In the genomic region with DNA sequence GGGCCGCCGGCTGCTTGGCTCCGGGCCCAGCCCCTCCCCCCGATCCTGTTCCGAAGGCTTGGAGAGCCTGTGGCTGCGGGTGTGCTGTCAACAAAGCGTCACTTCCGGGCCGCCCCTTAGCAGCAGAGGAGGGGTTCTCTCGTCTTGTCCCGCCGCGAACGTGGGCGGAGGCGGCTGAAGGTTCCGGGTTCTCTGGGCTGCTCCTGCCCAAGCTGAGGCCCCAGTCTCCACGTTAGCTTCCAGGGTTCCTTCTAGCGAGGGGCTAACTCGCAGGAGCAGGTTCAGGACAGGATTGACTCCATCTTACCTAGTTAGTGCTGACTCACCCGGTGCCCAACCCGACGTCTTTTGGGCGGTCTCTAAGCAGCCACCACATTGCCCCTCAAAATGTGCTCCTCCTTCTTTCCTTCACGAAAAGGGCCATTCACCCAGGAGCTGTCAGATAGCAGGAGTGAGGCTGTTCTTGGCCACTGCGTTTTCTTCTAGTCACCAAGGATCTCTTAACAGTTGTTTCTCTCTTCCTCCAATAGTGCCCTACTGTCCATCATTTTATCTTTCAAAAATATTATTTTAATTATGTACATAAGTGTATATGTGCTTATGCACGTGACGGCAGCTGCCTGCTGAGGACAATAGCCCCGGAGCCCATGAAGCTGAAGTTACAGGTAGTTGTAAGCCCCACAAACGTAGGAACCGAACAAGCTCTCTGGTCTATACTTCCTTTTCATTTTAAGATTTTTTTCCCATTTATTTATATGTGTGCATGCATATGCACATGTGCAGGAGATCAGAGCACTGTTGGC, we compare ENCODE assay signal across 8 mouse cellular contexts. TPM values are rescaled to one million over a fixed set of nuclear protein-coding genes. Genes with fewer than 3 reads are reported as not detected.
DNase-seq lines count a peak whose midpoint lies in the region; ATAC-seq and TF ChIP-seq lines count a peak whose summit lies in the region.

A gene (minus strand): TSS at position 114 of the 803 bp plus-strand sequence.

- H3K9me3 ChIP-seq in embryonic facial prominence, embryonic 13.5 days = no peaks in the 10 kb centered on the region
- H3K9me3 ChIP-seq in limb, embryonic 13.5 days = no peaks in the 10 kb centered on the region
- H3K9me3 ChIP-seq in midbrain, embryonic 16.5 days (replicated peaks; ENCODE audit: control insufficient read depth, low read length, poor library complexity, severe bottlenecking) = no peaks in the 10 kb centered on the region

- peak within 1 kb of the TSS; percentile 91 for H3K4me2 ChIP-seq in embryonic facial prominence, embryonic 13.5 days
- H3K4me2 ChIP-seq in limb, embryonic 13.5 days (replicated peaks) = peak within 1 kb of the TSS; percentile 90
- H3K4me2 ChIP-seq in midbrain, embryonic 16.5 days (ENCODE audit: low read length) = peak within 1 kb of the TSS; percentile 96

- peak; percentile 96 for TF ChIP-seq POLR2A in heart, adult 2 months (IDR thresholded peaks at IDR 0.05; ENCODE audit: insufficient read depth, low read depth, low read length)

- WGBS in embryonic facial prominence, embryonic 13.5 days = 10% methylated on average over 31 of the region's 31 CpGs
- WGBS in heart, adult 2 months = 8% methylated on average over 31 of the region's 31 CpGs
- WGBS in limb, embryonic 13.5 days = 10% methylated on average over 31 of the region's 31 CpGs
- 13% methylated on average over 21 of the region's 31 CpGs for WGBS in midbrain, embryonic 16.5 days

- no peaks in the 10 kb centered on the region for H3K79me2 ChIP-seq in heart, adult 2 months (replicated peaks; ENCODE audit: control insufficient read depth, insufficient read depth, low read length)

- peak within 1 kb of the TSS; percentile 94 for H3K27ac ChIP-seq in embryonic facial prominence, embryonic 13.5 days
- H3K27ac ChIP-seq in heart, adult 2 months = peak within 1 kb of the TSS; percentile 95
- peak within 1 kb of the TSS; percentile 89 for H3K27ac ChIP-seq in limb, embryonic 13.5 days
- peak within 1 kb of the TSS; percentile 92 for H3K27ac ChIP-seq in midbrain, embryonic 16.5 days (ENCODE audit: low read length)

- intact Hi-C loops in heart, adult 2 months (cut with DNase I) = no loop called here

- H3K9ac ChIP-seq in embryonic facial prominence, embryonic 13.5 days = peak within 1 kb of the TSS; percentile 90
- peak within 1 kb of the TSS; percentile 90 for H3K9ac ChIP-seq in heart, adult 2 months (ENCODE audit: low read depth, low read length)
- peak within 1 kb of the TSS; percentile 76 for H3K9ac ChIP-seq in limb, embryonic 13.5 days
- peak within 1 kb of the TSS; percentile 93 for H3K9ac ChIP-seq in midbrain, embryonic 16.5 days (ENCODE audit: low read depth, low read length)

- H3K4me3 ChIP-seq in embryonic facial prominence, embryonic 13.5 days = peak within 1 kb of the TSS; percentile 78
- peak within 1 kb of the TSS; percentile 80 for H3K4me3 ChIP-seq in heart, adult 2 months
- peak within 1 kb of the TSS; percentile 85 for H3K4me3 ChIP-seq in limb, embryonic 13.5 days
- peak within 1 kb of the TSS; percentile 90 for H3K4me3 ChIP-seq in midbrain, embryonic 16.5 days (ENCODE audit: low read depth, low read length)

- peak; percentile 94 for DNase-seq in 3134 (ENCODE audit: extremely low read depth, insufficient read length, low spot score)
- DNase-seq in adrenal gland, postnatal 36 days = peak; percentile 98 to 100
- peak; percentile 98 for DNase-seq in heart, adult 2 months
- DNase-seq in kidney, adult 8-10 months = peak; percentile 96
- DNase-seq in spleen, postnatal 10 days (ENCODE audit: low spot score in 2 of 2) = peak; percentile 92 to 97

- peak; percentile 73; the same call in 1 of the 2 replicates for TF ChIP-seq EP300 in heart, adult 2 months (IDR thresholded peaks at IDR 0.05; ENCODE audit: insufficient read depth, low read depth, low read length)

- peaks cover 15% of the 10 kb centered on the region for H3K36me3 ChIP-seq in embryonic facial prominence, embryonic 13.5 days
- no peaks in the 10 kb centered on the region for H3K36me3 ChIP-seq in heart, adult 2 months (ENCODE audit: control insufficient read depth, insufficient read depth, low read length)
- peaks cover 9% of the 10 kb centered on the region for H3K36me3 ChIP-seq in limb, embryonic 13.5 days
- H3K36me3 ChIP-seq in midbrain, embryonic 16.5 days (ENCODE audit: control insufficient read depth, insufficient read depth, low read length) = peaks cover 2% of the 10 kb centered on the region; the same call in 1 of the 2 replicates

- H3K4me1 ChIP-seq in embryonic facial prominence, embryonic 13.5 days = peaks cover 24% of the 10 kb centered on the region
- peaks cover 4% of the 10 kb centered on the region for H3K4me1 ChIP-seq in heart, adult 2 months (ENCODE audit: control insufficient read depth, insufficient read depth, low read length)
- H3K4me1 ChIP-seq in limb, embryonic 13.5 days = peaks cover 20% of the 10 kb centered on the region
- peaks cover 27% of the 10 kb centered on the region for H3K4me1 ChIP-seq in midbrain, embryonic 16.5 days (ENCODE audit: control insufficient read depth, insufficient read depth, low read length)

- ATAC-seq in embryonic facial prominence, embryonic 13.5 days (ENCODE audit: insufficient number of reproducible peaks, insufficient read depth, low FRiP score, low TSS enrichment, low read depth) = peak; percentile 93
- peak; percentile 98 for ATAC-seq in limb, embryonic 13.5 days (ENCODE audit: low FRiP score, low read depth)
- ATAC-seq in midbrain, embryonic 16.5 days = peak; percentile 96

- H3K27me3 ChIP-seq in embryonic facial prominence, embryonic 13.5 days = no peaks in the 10 kb centered on the region
- no peaks in the 10 kb centered on the region for H3K27me3 ChIP-seq in heart, adult 2 months (ENCODE audit: control insufficient read depth, insufficient read depth, low read length)
- no peaks in the 10 kb centered on the region for H3K27me3 ChIP-seq in limb, embryonic 13.5 days
- no peaks in the 10 kb centered on the region for H3K27me3 ChIP-seq in midbrain, embryonic 16.5 days (ENCODE audit: control insufficient read depth, insufficient read depth, low read depth, low read length)

- TF ChIP-seq CTCF in heart, adult 2 months (IDR thresholded peaks at IDR 0.05) = no peak

RNA-seq across cellular contexts. Expression of the gene that starts here (rescaled TPM):
- total RNA-seq in adrenal gland, postnatal 36 days (2021) = 10 to 100 TPM; 32.0 to 40.7 TPM
- 12.7 and 13.5 TPM in 2 replicates for polyA plus RNA-seq in embryonic facial prominence, embryonic 13.5 days (2015; fragmentation: Nextera tagmentation; extraction: Ambion mirVana)
- total RNA-seq in heart, adult 2 months (2021) = 10 to 100 TPM; 21.9 to 26.6 TPM
- polyA plus RNA-seq in heart, adult 2 months (2012; rRNA removed) = 45.1 TPM in 2 replicates
- polyA plus RNA-seq in limb, embryonic 13.5 days (2015; fragmentation: Nextera tagmentation; extraction: Ambion mirVana) = 11.2 and 12.5 TPM in 2 replicates
- polyA plus RNA-seq in midbrain, embryonic 16.5 days (2015; fragmentation: Nextera tagmentation; extraction: Ambion mirVana) = 13.1 and 13.5 TPM in 2 replicates

Comparison
In these comparisons a context has a peak if more than half of its experiments do, and no peak if none do; other contexts are left out.
1. Peak in every context shown above with its lines: DNase-seq, ATAC-seq, H3K4me3 ChIP-seq and H3K27ac ChIP-seq.